Mouse (Mus musculus) midbrain, embryonic 10.5 days (tissue): ENCODE data around the gene Gm17124. TPM values are rescaled to one million over a fixed set of nuclear protein-coding genes. Genes with fewer than 3 reads are reported as not detected.
"Not testable (repeated sequence)": the region's sequence is repeated elsewhere in the genome, so short reads cannot be mapped to it uniquely, and the experiment has no call there.

Source experiments
- DNase-seq: peaks from one replicate; pipeline ENCODE4 v3.0.0-alpha.2; 2017; ENCODE audit warnings: low spot score
- H3K27ac ChIP-seq: fragments of 300-500 bp; sonication (generic); replicated peaks from 2 replicates; pipeline ENCODE4 v1.5.1; 2016; ENCODE audit warnings: mild to moderate bottlenecking
- H3K27me3 ChIP-seq: fragments of 300-500 bp; sonication (generic); 2 replicates; pipeline ENCODE4 v1.6.1; 2016; ENCODE audit warnings: low read depth, mild to moderate bottlenecking; ENCODE audit not compliant: poor library complexity, severe bottlenecking
- H3K36me3 ChIP-seq: fragments of 300-500 bp; sonication (generic); 2 replicates; pipeline ENCODE4 v1.6.1; 2016; ENCODE audit warnings: mild to moderate bottlenecking, moderate library complexity
- H3K4me1 ChIP-seq: fragments of 300-500 bp; sonication (generic); 2 replicates; pipeline ENCODE4 v1.6.1; 2016
- H3K4me3 ChIP-seq: fragments of 300-500 bp; sonication (generic); 2 replicates; pipeline ENCODE4 v1.5.1; 2016; ENCODE audit warnings: mild to moderate bottlenecking, moderate library complexity
- H3K9me3 ChIP-seq: fragments of 300-500 bp; sonication (generic); replicated peaks from 2 replicates; pipeline ENCODE4 v1.6.1; 2016; ENCODE audit warnings: mild to moderate bottlenecking
- WGBS: fragments of 180-500 bp; shearing (Covaris S2); methylation state at CpG from one replicate; pipeline ENCODE4 v1.1.7; 2016; 5-methylcytosine and 5-hydroxymethylcytosine counted together
- microRNA-seq: library from miRNA; unstranded; fragments of <30 nt; microRNA quantifications from one replicate; pipeline ENCODE4, GENCODE M21; 2017
- polyA plus RNA-seq: library from polyadenylated mRNA; unstranded; fragments of >200 nt; fragmentation: Nextera tagmentation; extraction: Ambion mirVana; gene quantifications from 2 replicates; pipeline ENCODE4 v1.2.1, GENCODE M21; 2016

Gm17124 gene
- not detected in 2 replicates for polyA plus RNA-seq

GRCm38 (mm10) chr14:42599782-42600181 is at the start of gene Gm17124:
Gene Gm17124, minus strand, starts transcription at chr14:42599882.
- not testable (repeated sequence) for H3K9me3 ChIP-seq, H3K27me3 ChIP-seq, H3K4me3 ChIP-seq, H3K36me3 ChIP-seq, DNase-seq, H3K27ac ChIP-seq, H3K4me1 ChIP-seq
- no CpG with 5 or more reads among the region's 3 CpGs for WGBS

- H3K36me3 ChIP-seq, H3K4me1 ChIP-seq, DNase-seq, H3K9me3 ChIP-seq, H3K27ac ChIP-seq, H3K27me3 ChIP-seq, H3K4me3 ChIP-seq: not testable (repeated sequence)
- 100% methylated on average over 1 of the region's 2 CpGs for WGBS
Measured at GRCm38 (mm10) chr14:42641817-42642216, 42.1 kb upstream of the Gm17124 start, which contains the start of gene Gm3633. Gene Gm3633, minus strand, starts transcription at chr14:42641917.

Small RNAs within 50 kb of the gene (microRNA-seq; reads per million reads assigned to microRNA genes)
- gene Gm23620, result not detected
- not detected for gene Gm25228

Other genes starting within 250 kb of the Gm17124 start
- gene Gm8005, start 160.2 kb downstream of the Gm17124 start, polyA plus RNA-seq, result not detected in 2 replicates
- gene Gm8011, start 136.0 kb downstream of the Gm17124 start, polyA plus RNA-seq, result not detected in 2 replicates
- gene Gm8020, start 97.5 kb downstream of the Gm17124 start, polyA plus RNA-seq, result not detected in 2 replicates
- gene Gm8024, start 75.6 kb downstream of the Gm17124 start, polyA plus RNA-seq, result not detected in 2 replicates
- not detected in 2 replicates for gene Gm3633, start 42.0 kb upstream of the Gm17124 start, polyA plus RNA-seq
- not detected in 2 replicates for gene Gm10378, start 56.1 kb upstream of the Gm17124 start, polyA plus RNA-seq
- gene Gm3015, start 168.9 kb upstream of the Gm17124 start, polyA plus RNA-seq, result not detected in 2 replicates
- not detected in 2 replicates for gene Gm10377, start 198.1 kb upstream of the Gm17124 start, polyA plus RNA-seq